Mouse (Mus musculus): ENCODE results near the gene Ncs1. TPM values are rescaled to one million over a fixed set of nuclear protein-coding genes. Genes with fewer than 3 reads are reported as not detected.

Gene Ncs1
- polyA plus RNA-seq, 1 experiment from 2014 or later = 33.7 TPM

- peak; percentile 65 for ATAC-seq (replicated peaks; ENCODE audit: insufficient number of reproducible peaks, insufficient read depth, low FRiP score, low read depth)
- no peaks in the 10 kb centered on the region for H3K9me3 ChIP-seq (replicated peaks)
- 46% methylated on average over 11 of the region's 11 CpGs for WGBS
- H3K4me2 ChIP-seq = peak overlapping the region; percentile 48
- peaks cover 2% of the 10 kb centered on the region; the same call in 1 of the 2 replicates for H3K36me3 ChIP-seq
- H3K4me3 ChIP-seq = peak overlapping the region; percentile 24
- H3K9ac ChIP-seq = 0 out of 2 replicates have a peak overlapping the region, but pooled peaks have one; percentile 12
- H3K27me3 ChIP-seq = no peaks in the 10 kb centered on the region
- H3K4me1 ChIP-seq (replicated peaks) = peaks cover 81% of the 10 kb centered on the region
- H3K27ac ChIP-seq = peak overlapping the region; percentile 94
Measured at GRCm38 (mm10) chr2:31210144-31210847, 35.3 kb upstream of the Ncs1 start.

DNA sequence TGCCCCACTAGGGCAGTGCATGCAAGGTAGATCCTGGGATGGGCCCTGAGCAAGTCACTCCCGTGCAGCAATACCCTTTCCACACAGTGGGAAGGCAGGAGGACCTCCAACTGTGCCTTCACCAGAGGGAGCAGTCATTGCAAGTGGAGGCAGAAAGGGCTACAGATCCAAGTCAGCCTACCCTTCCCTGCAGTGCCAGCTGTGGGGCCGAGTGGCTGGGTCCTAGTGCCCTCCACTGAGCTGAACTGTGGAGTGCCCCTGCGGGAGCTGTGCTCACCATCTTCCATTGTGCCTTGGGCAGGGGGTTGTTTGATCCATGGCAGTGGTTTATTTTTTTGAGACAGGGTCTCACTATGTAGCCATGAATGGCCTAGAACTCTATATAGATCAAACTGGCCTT, 34.4 kb upstream of the Ncs1 start:
- peak overlapping the region; percentile 24; the same call in 1 of the 2 replicates for H3K4me3 ChIP-seq
- peaks cover 4% of the 10 kb centered on the region; the same call in 1 of the 2 replicates for H3K36me3 ChIP-seq
- 49% methylated on average over 3 of the region's 3 CpGs for WGBS
- no peaks in the 10 kb centered on the region for H3K27me3 ChIP-seq
- peak overlapping the region; percentile 94 for H3K27ac ChIP-seq
- peak overlapping the region; percentile 38; the same call in 1 of the 2 replicates for H3K9ac ChIP-seq
- H3K4me1 ChIP-seq (replicated peaks) = peaks cover 83% of the 10 kb centered on the region
- H3K4me2 ChIP-seq = peak overlapping the region; percentile 48
- H3K9me3 ChIP-seq (replicated peaks) = no peaks in the 10 kb centered on the region
- ATAC-seq (replicated peaks; ENCODE audit: insufficient number of reproducible peaks, insufficient read depth, low FRiP score, low read depth) = peak; percentile 40

DNA sequence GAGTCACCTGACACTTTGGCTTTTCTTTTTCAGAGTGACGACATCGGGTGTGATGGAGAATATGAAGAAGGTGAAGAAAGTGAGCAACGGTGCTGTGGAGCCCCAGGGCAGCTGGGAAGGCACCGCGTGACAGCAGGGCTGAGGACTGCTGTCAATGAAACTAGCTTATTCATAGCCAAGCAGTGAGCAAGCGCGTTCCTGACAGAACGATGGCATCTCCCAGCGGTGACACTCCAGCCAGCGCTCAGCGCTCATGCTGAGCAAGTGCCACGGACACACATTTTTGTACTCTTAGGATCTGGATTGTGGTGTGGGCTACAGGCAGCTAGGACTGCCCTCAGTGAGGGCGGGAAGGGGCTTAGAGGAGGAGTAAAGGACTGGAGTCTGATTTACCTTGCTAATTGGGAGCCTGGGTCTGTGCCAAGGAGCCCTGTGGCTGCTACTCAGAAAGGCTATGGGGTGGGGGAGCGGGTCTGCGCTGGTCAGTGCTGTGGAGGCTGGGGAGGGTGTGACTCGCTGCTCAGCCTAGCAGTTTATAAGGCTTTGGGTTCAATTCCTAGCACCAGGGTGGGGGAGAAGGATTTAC, 31.3 kb upstream of the Ncs1 start:
- ATAC-seq (replicated peaks; ENCODE audit: insufficient number of reproducible peaks, insufficient read depth, low FRiP score, low read depth) = peak; percentile 18; the same call in 1 of the 2 replicates
- Histone ChIP-seq H3K4me1 (replicated peaks) (peaks cover 74% of the 10 kb centered on the region), H3K27ac (peak overlapping the region; percentile 80), H3K9me3 (replicated peaks) (no peaks in the 10 kb centered on the region), H3K9ac (peak overlapping the region; percentile 25; the same call in 1 of the 2 replicates), H3K4me3 (no peak overlapping the region), H3K4me2 (no peak overlapping the region), H3K27me3 (no peaks in the 10 kb centered on the region), H3K36me3 (peaks cover 4% of the 10 kb centered on the region; the same call in 1 of the 2 replicates)
- 43% methylated on average over 16 of the region's 16 CpGs for WGBS

GRCm38 (mm10) chr2:31218611-31219010, 27.0 kb upstream of the Ncs1 start:
- Histone ChIP-seq H3K27ac (peak overlapping the region; percentile 51; the same call in 1 of the 2 replicates), H3K4me3 (no peak overlapping the region), H3K4me2 (no peak overlapping the region), H3K9me3 (replicated peaks) (no peaks in the 10 kb centered on the region), H3K4me1 (replicated peaks) (peaks cover 56% of the 10 kb centered on the region), H3K36me3 (peaks cover 4% of the 10 kb centered on the region; the same call in 1 of the 2 replicates), H3K9ac (no peak overlapping the region), H3K27me3 (no peaks in the 10 kb centered on the region)
- ATAC-seq (replicated peaks; ENCODE audit: insufficient number of reproducible peaks, insufficient read depth, low FRiP score, low read depth) = no peak
- WGBS = 74% methylated on average over 3 of the region's 3 CpGs

DNA sequence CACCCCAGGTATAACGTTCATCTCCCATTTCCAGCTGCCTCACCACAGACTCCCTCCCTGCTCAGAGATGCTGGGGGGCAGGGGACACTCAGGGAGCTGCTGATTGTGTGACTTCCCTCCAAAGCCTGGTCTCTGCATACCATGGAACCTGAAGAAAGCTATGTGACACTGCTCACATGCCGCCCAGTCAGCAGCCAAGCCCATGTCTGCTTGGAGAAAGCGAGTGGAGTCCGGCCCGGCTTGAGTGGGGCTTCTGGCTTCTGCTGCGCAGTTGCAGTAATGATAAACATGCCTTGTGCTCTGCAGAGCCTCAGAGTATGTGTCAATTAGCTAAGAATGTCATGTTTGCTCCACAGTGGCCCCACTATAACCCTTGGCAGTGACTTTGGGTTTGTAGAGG, 26.2 kb upstream of the Ncs1 start:
- 46% methylated on average over 6 of the region's 6 CpGs for WGBS
- H3K4me3 ChIP-seq = no peak overlapping the region
- H3K9ac ChIP-seq = no peak overlapping the region
- H3K4me2 ChIP-seq = no peak overlapping the region
- H3K27ac ChIP-seq = peak overlapping the region; percentile 53
- peaks cover 4% of the 10 kb centered on the region; the same call in 1 of the 2 replicates for H3K36me3 ChIP-seq
- H3K27me3 ChIP-seq = no peaks in the 10 kb centered on the region
- peak; percentile 55; the same call in 1 of the 2 replicates for ATAC-seq (replicated peaks; ENCODE audit: insufficient number of reproducible peaks, insufficient read depth, low FRiP score, low read depth)
- H3K4me1 ChIP-seq (replicated peaks) = peaks cover 48% of the 10 kb centered on the region
- no peaks in the 10 kb centered on the region for H3K9me3 ChIP-seq (replicated peaks)

DNA sequence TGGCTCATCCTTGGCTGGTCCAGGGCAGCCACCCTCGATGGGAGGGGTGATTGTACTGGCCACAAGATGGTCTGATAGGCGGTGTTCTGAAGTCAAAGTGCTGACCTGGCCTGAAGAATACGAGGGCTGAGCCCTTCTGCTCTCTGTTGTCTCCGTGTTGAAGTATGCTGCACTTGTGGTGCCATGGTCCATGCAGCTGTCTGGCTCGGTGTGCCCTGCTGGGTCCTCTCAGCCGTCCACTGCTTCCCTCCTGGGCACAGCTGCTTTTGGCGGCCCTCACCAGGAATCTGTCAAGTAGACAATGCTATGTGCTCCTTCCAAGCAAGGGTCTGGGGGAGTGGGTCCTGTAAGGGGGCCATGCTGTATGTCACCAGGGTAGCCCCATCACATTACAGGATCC, 24.8 kb upstream of the Ncs1 start:
- Histone ChIP-seq H3K4me1 (replicated peaks) (peaks cover 34% of the 10 kb centered on the region), H3K4me2 (no peak overlapping the region), H3K27ac (no peak overlapping the region), H3K9me3 (replicated peaks) (no peaks in the 10 kb centered on the region), H3K4me3 (no peak overlapping the region), H3K9ac (no peak overlapping the region), H3K36me3 (no peaks in the 10 kb centered on the region), H3K27me3 (no peaks in the 10 kb centered on the region)
- no peak for ATAC-seq (replicated peaks; ENCODE audit: insufficient number of reproducible peaks, insufficient read depth, low FRiP score, low read depth)
- 65% methylated on average over 7 of the region's 7 CpGs for WGBS

- Histone ChIP-seq H3K27ac (no peak overlapping the region), H3K9me3 (replicated peaks) (0 out of 2 replicates have a peak, but pooled peaks cover 5% of the 10 kb centered on the region), H3K4me3 (no peak overlapping the region), H3K4me2 (no peak overlapping the region), H3K9ac (no peak overlapping the region), H3K4me1 (replicated peaks) (peaks cover 28% of the 10 kb centered on the region), H3K36me3 (no peaks in the 10 kb centered on the region), H3K27me3 (no peaks in the 10 kb centered on the region)
- WGBS = 75% methylated on average over 5 of the region's 5 CpGs
- no peak for ATAC-seq (replicated peaks; ENCODE audit: insufficient number of reproducible peaks, insufficient read depth, low FRiP score, low read depth)
Measured at GRCm38 (mm10) chr2:31221582-31221981, 24.0 kb upstream of the Ncs1 start.

- no peak overlapping the region for H3K4me2 ChIP-seq
- H3K27ac ChIP-seq = no peak overlapping the region
- no peaks in the 10 kb centered on the region for H3K27me3 ChIP-seq
- no peak for ATAC-seq (replicated peaks; ENCODE audit: insufficient number of reproducible peaks, insufficient read depth, low FRiP score, low read depth)
- no peaks in the 10 kb centered on the region for H3K4me1 ChIP-seq (replicated peaks)
- H3K9me3 ChIP-seq (replicated peaks) = peaks cover 7% of the 10 kb centered on the region; the same call in 1 of the 2 replicates
- 56% methylated on average over 1 of the region's 1 CpGs for WGBS
- H3K4me3 ChIP-seq = no peak overlapping the region
- H3K9ac ChIP-seq = no peak overlapping the region
- H3K36me3 ChIP-seq = no peaks in the 10 kb centered on the region
Measured at GRCm38 (mm10) chr2:31228768-31229311, 16.8 kb upstream of the Ncs1 start.

- Histone ChIP-seq H3K9ac (no peak overlapping the region), H3K4me1 (replicated peaks) (peaks cover 7% of the 10 kb centered on the region), H3K9me3 (replicated peaks) (no peaks in the 10 kb centered on the region), H3K4me2 (peak overlapping the region; percentile 51), H3K27me3 (peaks cover 4% of the 10 kb centered on the region; the same call in 1 of the 2 replicates), H3K27ac (no peak overlapping the region), H3K4me3 (peak overlapping the region; percentile 23; the same call in 1 of the 2 replicates), H3K36me3 (no peaks in the 10 kb centered on the region)
- WGBS = 26% methylated on average over 23 of the region's 23 CpGs
- no peak for ATAC-seq (replicated peaks; ENCODE audit: insufficient number of reproducible peaks, insufficient read depth, low FRiP score, low read depth)
Measured at GRCm38 (mm10) chr2:31239203-31239696, 6.4 kb upstream of the Ncs1 start.

- Histone ChIP-seq H3K9ac (no peak overlapping the region), H3K27ac (no peak overlapping the region), H3K4me1 (replicated peaks) (peaks cover 12% of the 10 kb centered on the region), H3K9me3 (replicated peaks) (no peaks in the 10 kb centered on the region), H3K36me3 (no peaks in the 10 kb centered on the region), H3K4me3 (peak overlapping the region; percentile 23; the same call in 1 of the 2 replicates), H3K27me3 (peaks cover 4% of the 10 kb centered on the region; the same call in 1 of the 2 replicates), H3K4me2 (peak overlapping the region; percentile 51; the same call in 1 of the 2 replicates)
- ATAC-seq (replicated peaks; ENCODE audit: insufficient number of reproducible peaks, insufficient read depth, low FRiP score, low read depth) = no peak
- WGBS = 78% methylated on average over 6 of the region's 6 CpGs
Measured at GRCm38 (mm10) chr2:31239833-31240232, 5.8 kb upstream of the Ncs1 start.

- H3K4me3 ChIP-seq = no peak overlapping the region
- WGBS = 9% methylated on average over 7 of the region's 7 CpGs
- no peak overlapping the region for H3K27ac ChIP-seq
- H3K4me1 ChIP-seq (replicated peaks) = peaks cover 22% of the 10 kb centered on the region
- no peak overlapping the region for H3K9ac ChIP-seq
- ATAC-seq (replicated peaks; ENCODE audit: insufficient number of reproducible peaks, insufficient read depth, low FRiP score, low read depth) = no peak
- no peak overlapping the region for H3K4me2 ChIP-seq
- no peaks in the 10 kb centered on the region for H3K9me3 ChIP-seq (replicated peaks)
- H3K36me3 ChIP-seq = no peaks in the 10 kb centered on the region
- peaks cover 4% of the 10 kb centered on the region; the same call in 1 of the 2 replicates for H3K27me3 ChIP-seq
Measured at GRCm38 (mm10) chr2:31241639-31242038, 4.0 kb upstream of the Ncs1 start.
